Mouse (Mus musculus) heart, adult 9 months (tissue): ENCODE measurements at regions not wholly inside any gene's neighbourhood (a gene's known extent, or its start where the extent isn't known, plus 50 kb on each side); places are given as distances from the start of the nearest gene placed in this dataset.

Experiments
- DNase-seq, 2 experiments: peaks; one replicate each; pipeline ENCODE4 v3.0.0; 2022; ENCODE audit warnings: low spot score in 2 of 2

DNA sequence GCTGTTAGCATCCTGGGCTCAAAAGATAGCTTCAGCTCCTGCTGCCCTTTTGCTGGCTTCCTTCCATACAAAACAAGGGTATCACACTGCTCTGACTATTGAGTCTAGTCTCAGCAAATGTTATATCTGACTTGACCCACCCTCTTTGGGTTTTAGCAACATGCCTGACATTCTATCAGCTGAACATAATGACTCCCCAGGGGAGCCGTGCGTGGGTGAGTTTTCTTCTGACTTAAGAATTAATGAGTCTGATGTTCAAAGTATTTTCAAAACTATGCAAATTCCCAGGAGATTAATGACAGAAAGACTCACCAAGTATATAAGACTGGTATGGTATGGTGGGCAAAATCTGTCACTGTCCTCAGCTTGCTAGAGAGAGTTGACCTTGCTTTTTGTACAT is 159.0 kb downstream of the Pmp22 start:
- no peak for DNase-seq

DNA sequence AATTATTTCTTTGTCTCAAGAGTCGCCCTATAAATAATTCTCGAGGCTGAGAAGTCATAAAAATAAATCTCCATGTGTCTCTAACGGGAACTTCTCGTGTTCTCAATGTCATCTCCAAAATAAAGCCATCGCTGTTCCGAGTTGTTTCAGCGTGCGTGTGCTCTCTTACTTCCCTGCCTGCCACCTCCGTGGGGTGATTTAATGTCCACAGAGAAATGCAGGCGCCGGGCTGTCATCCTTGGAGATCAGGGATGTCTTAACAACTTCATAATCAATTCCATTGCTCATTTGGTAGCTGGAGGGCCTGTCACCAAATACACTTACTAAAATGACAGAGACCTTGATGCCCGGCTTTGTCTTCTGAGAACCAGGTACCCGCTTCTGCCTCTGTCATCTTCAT is 161.8 kb downstream of the Pmp22 start:
- no peak for DNase-seq

DNA sequence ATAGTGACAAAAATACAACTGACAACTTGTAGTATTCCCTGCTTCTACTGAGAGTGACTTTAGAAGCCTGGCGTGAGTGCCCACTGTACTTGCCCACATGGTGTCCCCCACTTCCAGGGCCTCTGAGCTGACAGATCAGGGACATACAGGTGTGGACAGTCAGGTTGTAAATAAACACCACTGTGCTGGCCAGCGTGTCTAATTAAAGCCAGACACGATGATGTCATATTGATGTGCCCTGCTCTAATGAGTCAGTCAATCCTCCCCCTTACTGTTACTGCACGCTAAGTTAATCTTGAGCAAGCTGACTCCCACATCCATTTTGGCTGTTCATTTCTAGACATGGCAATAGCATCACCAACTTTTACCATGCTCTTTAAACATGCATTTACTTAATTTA is 164.7 kb downstream of the Pmp22 start:
- no peak for DNase-seq

DNA sequence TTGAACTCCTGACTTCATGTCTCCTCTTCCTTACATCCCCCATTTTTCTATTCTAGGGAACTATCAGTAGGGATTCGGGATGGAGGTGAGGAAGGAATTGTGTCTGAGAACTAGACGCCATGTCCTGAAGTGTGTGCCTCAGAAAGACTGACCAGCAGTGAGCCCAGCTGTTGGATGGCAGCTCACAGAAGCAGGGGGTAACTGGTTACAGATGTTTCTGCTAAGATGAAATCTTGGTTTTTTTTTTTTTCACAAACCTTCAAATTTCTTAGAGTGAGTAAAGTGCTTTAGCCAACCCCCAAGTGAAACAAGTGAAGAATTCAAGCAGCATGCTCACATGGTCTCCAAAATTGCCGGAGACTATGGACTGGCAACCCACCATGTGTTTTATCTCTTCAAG is 165.7 kb downstream of the Pmp22 start:
- DNase-seq: no peak

DNA sequence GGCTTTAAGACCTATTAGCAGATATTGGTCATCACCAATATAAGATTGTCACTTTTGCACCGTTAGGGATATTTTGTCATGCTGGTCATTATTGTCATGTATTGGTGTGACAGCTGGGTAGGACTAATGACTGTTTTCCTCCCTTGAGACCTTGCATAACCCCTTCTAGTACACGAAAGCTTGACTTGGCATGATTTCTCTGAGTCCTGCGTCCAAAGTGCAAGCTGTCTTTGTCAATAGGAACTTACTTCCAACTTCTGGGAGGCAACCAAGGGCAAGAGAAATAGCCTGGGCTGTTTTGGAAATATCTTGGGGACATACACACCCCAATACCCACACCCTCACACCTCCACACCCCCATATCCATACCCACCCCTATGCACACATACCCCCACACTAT is 167.7 kb downstream of the Pmp22 start:
- no peak for DNase-seq

DNA sequence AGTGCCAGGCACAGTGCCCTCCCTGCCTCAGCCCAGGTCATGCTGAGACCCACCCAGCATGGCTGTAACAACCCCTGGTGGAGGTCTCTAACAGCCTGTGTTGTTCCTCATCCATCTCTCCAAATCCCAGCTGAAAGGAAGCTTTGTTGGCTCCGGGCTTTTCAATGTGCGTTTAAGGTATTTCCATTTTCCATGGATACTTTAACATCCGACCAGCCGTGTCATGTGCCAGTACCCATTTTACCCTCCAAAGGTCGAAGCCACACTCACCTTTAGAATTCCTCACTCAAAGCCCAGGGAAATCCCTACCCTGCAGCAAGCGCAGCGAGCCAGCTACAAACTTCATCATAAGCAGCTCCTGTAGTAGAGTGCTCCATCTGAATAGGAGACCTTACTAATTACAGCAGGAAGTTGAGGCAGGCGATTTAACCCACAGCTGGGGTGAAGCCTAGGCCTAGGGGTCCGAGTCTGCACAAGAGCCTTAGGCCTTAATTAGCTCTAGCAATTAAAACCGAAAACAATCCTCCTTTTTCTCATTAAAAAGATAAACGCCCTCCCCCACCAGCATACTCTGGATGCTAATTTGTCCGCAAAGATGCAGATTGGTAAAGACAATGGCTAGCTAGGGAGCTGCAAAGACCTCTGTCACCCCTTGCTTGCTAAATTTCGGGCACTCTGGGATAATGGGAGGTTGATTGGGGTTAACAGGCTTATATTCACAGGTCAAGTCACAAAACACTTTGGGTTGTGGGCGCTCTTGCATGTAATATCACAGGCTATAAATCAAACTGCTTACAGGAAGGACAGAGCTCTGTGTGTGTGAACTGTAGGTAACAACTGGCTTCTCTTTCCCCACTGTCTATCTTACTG is 171.2 kb downstream of the Pmp22 start:
- no peak for DNase-seq

DNA sequence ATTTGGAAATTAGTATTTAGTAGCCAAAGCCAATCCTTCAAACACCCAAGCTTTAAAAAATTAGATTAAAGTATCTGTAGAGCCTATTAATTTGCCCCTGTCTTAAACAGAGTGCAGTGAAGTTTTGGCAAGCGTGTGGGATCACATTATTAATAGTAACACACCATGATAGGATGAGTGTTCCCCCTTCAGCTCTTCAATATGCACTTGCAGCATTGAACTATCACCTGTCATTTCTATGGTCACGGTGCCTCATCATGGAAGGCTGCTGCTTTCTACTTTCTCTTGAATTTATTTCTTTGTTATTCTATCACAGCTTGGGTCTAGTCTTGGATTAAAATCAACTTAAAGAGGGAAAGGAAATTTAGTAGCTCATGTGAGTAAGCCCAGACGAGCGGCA is 196.4 kb downstream of the Pmp22 start:
- DNase-seq: peak in 1 of 2 experiments; percentile 2

DNA sequence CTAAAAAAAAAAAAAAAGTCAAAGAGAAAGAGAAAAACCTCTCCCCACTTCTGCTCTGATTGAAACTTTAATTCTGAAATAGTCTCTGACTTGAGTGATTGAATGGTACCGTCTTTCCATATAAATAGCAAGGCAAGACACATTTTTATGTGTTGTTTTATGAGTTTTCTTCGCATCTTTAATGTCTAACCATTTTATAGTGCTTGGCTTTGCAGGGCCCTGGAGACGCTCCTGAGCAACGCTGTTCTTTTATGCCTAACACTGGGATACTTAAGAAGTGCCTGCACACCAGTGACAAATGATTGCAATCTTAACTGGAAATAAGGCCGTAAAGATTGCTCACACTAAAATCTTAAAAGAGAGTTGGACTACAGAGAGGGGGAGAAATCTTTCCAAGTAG is 198.1 kb downstream of the Pmp22 start:
- DNase-seq: no peak

DNA sequence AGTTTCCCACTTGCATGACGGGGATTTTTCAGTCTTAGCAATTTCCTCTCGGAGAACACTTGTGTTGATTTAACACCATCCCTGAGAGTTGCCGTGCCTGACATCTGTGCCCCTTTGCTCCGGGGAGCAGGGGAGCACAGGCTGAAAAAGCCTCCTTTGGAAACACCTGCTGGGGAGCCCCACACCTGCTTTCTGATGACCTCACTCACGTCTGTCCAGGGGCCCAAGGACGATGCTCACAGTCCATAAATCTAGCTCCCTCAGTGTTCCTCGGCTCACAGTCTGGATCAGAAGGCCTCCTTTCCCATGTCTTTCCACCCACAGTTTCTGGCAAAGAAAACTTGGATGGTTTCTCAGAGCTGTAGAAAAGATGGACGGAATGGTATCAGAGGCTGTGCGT is 208.7 kb downstream of the Pmp22 start:
- no peak for DNase-seq

DNA sequence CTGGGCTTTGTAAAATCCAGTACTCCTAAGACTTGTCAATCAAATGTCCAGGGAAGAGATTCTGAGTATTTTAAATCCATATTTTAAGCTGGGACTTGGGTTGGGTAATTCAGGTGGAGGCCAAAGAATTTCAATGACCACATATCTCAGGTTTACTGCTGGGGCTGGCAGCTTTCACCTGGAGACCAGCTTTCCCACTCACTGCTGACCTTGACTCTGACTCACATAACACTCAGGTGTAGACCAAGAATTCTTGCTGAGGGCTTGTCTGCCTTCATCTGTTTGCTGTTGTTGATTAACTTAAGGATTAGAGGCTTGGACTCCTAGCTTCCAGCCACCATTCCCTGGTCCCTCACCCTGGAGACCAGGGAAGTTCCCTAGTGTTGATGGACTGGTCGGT is 209.5 kb downstream of the Pmp22 start:
- DNase-seq: no peak

DNA sequence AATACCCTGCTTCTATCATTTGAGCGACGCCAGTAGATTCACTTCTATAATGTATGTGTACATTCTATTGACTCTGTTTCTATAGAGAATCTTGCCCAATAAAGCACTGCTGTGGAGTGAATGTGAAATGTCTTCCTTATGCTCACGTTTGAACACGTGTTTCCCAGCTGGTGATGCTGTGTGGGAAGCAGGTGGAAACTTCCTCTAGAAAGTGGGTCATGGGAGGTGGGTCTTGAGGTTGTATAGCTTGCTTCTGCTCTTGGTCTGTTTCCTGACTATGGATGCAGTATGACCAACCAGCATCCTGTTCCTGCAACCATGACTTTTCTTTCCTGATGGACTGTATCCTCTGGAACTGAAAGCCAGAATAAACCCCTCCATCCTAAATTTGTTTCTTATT is 216.9 kb downstream of the Pmp22 start:
- DNase-seq: no peak

DNA sequence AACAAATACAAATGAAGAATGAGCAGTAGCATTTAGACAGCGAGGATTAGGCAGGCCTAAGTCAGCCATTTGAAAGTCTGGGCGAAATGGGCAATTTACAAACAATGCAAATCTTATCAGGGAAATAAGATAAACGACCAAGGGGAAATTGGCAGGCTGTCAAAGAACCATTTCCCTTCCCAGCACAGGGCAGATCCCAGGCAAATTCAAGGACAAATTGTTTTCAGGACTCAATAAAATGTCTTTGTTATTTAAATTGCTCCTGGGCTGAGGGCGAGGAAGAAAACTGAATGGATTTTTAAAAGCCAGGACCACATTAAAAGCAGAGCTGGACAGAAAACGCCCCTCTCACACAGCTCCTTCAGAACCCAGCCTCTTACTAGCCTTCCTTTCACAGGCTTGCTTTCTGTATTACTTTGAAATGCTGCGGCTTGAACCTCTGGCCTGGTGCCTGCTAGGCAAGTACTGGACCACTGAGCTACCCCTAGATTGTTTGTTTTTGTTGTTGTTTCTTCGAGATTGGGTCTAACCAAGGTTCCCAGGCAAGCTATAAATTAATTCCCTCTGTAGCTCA is 221.4 kb downstream of the Pmp22 start:
- peak; percentile 3 to 14 for DNase-seq

DNA sequence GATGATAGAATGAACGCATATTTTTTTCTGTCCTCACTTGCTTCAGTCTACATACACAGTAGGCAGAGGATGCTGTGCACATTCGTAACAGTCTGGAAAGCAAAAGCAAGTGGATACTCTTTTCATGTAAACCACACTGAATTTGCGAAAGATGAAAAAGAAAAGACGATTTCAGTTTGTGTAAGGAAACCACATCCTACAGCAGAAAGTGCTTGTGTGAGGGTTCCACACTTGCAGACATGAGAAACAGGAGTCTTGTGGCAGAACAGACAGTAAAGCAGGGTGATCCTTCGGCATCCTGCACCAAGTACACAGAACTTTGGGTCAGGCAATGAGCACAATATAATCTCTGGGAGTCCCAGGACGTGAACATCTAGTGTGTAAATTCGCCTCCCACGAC is 223.2 kb downstream of the Pmp22 start:
- DNase-seq: no peak

DNA sequence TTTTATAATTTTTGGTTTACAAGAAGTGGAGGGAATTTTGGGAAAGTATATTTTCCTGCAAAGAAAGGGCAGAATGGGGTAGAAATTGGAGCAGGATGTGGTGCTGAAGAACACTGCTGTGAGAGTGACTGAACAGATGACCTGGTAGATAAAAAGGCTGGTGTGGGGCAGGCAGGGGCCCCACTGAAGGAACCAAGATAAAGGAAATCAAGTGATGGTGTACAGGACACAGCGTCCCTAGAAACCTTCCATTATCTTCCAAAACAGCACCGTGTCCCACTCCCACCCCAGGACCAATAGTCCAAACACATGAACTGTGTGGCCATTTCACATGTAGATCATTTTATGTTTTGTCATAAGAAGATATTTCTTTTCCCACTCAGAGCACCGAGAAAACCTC is 224.2 kb downstream of the Pmp22 start:
- DNase-seq: no peak

DNA sequence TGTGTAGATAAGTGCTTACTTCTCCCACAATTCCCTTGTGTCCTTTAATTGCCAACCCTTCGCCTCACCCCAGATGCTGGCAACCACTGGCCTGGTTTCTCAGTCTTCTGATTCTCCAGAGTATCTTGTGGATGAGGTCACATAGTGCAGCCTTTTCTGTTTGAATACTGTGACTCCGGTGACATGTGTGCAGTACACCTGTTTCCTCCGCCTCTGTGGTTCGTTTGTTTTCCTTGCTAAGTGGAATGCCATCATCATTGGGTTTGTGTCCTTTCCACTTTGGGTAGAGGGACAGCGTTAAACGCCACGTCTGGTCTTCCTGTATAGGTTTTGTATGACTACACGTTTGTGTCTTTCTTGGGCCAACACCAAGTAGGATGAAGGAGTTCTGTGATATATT is 224.9 kb downstream of the Pmp22 start:
- DNase-seq: no peak

DNA sequence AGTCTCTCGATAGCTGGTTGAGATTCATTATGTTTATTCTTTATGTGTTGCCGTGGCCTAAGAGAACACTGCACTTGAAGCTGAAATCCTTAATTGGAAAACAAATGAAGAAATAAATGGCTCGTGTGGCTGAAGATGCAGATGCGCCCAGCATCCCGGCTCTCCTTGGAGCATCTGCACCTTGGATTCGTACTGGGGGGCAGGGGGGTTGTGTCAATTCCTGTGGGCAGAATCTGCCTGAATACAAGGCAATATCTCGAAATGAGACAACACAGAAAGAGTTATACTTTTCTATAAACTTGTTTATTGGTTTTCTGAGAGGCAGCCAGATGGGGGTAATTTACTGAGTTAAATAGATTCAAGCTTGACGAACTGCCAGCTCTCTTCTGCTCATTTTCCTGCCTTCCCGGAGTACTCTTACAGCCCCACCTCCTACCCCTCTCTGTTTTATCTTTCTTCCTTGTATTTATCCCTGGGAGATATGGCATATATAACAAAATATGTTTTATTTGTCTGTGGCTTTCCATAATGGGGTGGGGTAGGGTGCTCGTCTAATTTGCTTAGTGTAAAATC is 229.1 kb downstream of the Pmp22 start:
- no peak for DNase-seq

DNA sequence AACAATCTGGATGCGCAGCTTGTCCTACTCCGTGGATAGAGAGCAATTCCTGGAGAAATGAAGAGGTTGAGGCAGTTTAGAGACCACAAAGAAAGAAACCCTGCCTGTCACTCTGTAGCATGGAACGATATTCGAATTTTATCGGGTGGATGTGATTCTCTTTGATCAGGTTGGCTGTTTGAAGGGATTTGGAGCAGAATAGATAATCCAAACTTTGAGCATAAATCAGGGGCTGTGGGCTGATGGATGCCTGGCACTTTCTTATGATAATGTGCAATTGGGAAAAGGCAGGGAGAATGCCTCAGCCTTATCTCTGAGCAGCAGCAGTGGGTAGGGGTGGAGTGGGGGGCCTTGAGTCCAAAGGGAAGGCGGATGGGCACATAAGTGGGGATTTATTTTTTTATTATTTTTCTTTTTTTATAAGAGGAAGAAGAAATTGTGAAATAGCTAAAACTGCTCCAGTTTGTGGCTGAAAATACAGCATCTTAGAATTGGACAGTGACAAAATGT is 239.0 kb downstream of the Pmp22 start:
- DNase-seq: no peak

DNA sequence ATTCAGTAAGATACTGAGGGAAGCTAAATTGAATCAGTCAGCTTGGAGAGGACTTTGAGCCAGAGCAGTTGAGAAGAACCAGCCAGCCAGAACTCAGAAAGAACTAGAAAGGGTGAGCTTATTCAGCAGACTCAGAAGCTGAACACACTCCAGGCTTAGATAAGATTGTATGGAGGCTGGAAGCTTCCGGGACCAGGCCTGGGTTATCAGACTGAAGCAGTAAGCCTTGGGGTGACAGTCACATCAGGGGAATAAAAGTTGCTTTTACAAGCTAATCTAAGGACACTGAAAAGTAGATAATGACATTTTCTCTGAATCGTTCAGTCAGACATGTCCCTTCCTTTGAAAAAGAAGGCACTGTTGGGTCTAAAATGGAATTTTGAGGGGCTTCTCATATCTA is 240.7 kb downstream of the Pmp22 start:
- DNase-seq: no peak

DNA sequence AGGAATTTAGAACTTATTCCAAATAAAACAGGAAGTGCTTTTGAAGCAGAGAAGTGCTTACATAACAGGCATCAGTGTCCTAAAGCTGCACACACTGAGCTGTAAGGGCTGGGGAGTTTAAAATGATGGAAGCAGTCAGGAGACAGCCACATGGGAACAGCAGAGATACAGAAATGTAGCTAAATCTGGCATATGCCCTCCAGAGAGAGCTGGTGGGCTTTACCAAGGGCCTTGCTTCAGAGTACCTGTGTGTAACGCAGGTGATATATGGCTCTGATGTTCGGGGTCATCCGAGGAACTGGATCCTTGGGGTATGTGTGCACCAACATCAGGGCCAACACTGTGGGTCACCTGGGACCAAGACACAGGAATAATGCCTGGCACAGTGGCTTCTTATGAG is 247.5 kb downstream of the Pmp22 start:
- DNase-seq: peak; percentile 1 to 21

DNA sequence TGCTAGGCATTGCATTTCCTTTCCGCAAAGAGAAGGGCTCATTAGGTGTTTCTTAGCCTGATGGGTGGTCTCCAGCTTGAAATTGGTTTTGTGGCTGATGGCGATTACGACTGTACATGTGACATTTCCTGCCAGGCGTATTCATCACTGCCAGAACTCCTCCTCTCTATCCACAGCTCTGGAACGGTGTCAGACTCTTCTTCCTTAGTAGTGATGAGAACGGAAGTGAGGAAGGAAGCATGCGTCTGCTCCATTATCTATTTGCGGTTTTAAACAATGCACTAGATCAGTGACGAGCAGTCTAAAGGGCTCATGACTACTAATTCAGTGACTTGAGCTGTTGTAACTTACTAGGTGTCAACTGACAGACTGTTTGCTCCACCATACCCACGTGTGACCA is 248.2 kb downstream of the Pmp22 start:
- peak; percentile 1 to 10 for DNase-seq

DNA sequence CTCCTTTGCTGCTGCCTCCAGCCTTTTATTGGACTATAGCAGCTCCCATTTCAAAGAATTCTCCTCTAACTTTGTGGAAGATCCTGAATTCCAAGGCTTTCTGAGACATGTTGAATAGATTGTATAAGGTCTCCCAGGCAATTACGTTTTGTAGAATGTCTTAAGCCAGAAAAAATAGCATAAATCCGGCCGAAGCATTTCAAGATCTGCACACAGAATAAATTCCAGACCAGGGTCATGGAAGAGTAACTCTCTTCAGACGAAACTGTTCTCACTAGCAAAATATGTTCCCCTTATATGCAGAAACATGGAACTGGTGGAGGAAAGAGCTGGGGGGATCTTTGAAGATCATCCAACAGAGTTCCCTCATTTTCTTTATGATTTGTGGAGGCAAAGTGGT is 259.5 kb downstream of the Pmp22 start:
- no peak for DNase-seq

DNA sequence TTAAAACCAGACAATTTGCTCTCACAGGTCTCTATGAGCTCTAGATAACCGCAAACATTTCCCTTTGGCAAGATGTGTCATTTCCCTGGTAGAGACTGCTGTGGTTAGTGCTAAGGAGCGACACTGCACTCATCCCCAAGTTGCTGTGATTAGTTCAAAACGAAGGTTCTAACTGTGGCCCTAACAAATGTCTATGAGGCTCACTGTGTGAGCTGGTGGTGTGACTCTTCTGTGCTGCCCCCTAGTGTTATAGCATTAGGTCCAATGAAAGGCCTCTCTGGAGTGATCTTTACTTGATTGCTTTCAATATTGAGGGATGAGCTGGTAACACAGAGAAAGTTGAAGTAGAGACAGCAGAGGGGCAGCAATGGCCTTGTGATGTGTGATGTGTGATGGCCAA is 262.7 kb downstream of the Pmp22 start:
- no peak for DNase-seq

DNA sequence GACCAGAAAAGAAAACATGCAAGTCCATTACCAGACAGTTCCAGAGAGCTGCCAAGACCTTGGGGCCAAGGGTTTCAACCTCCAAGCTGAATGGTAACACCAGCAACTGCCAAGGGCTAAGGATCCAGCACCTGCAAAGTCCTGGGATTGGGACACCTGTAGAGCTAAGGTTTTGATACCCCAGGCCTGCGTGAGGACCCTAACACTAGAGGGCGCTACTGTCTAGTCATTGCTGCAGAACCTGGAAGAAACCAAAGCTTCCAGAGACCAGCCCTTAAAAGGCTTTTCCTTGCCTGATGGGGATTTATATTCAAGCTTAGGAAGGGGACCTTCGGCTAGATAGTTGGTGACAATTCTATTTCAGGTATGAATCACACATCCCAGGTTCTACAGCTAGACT is 263.6 kb downstream of the Pmp22 start:
- DNase-seq: no peak
